Mouse (Mus musculus) megakaryocyte, embryonic 14.5 days (primary cell): ENCODE results near the gene Mllt10.

Source experiments
- FLI1 ChIP-seq: IDR thresholded peaks from 2 replicates; pipeline ENCODE4 v1.6.1; 2012; ENCODE audit warnings: low read length, inconsistent platforms, mixed read lengths
- GATA1 ChIP-seq: IDR thresholded peaks from 3 replicates; pipeline ENCODE4 v1.6.1; 2012; ENCODE audit warnings: mixed read lengths, low read length, inconsistent platforms, borderline replicate concordance

- TF ChIP-seq GATA1, result no peak
- no peak for TF ChIP-seq FLI1
These were observed 29.9 kb upstream of the Mllt10 start for GRCm38 (mm10) chr2:18025116-18025515.
